Mouse (Mus musculus) hindbrain, postnatal 0 days (tissue): Measurements from ENCODE around the gene AI182371. TPM values are rescaled to one million over a fixed set of nuclear protein-coding genes. Genes with fewer than 3 reads are reported as not detected.

ENCODE experiments used
- ATAC-seq: fragments of 200-750 bp; cut with Nextera tagmentation; 2 replicates; pipeline ENCODE4 v1.8.0; 2017; ENCODE audit warnings: mild to moderate bottlenecking, moderate TSS enrichment, moderate library complexity
- DNase-seq: peaks from one replicate; pipeline ENCODE4 v3.0.0-alpha.2; 2015; ENCODE audit warnings: low spot score
- H3K27ac ChIP-seq: fragments of 300-500 bp; sonication (generic); 2 replicates; pipeline ENCODE4 v1.5.1; 2014; ENCODE audit warnings: mild to moderate bottlenecking
- H3K27me3 ChIP-seq: fragments of 300-500 bp; sonication (generic); 2 replicates; pipeline ENCODE4 v1.6.1; 2014; ENCODE audit warnings: low read length, mixed read lengths; ENCODE audit not compliant: insufficient read depth
- H3K36me3 ChIP-seq: fragments of 300-500 bp; sonication (generic); 2 replicates; pipeline ENCODE4 v1.6.1; 2014; ENCODE audit warnings: low read length, mixed read lengths; ENCODE audit not compliant: insufficient read depth
- H3K4me1 ChIP-seq: fragments of 300-500 bp; sonication (generic); 2 replicates; pipeline ENCODE4 v1.6.1; 2014; ENCODE audit warnings: antibody characterized with exemption, low read length, mixed read lengths; ENCODE audit not compliant: insufficient read depth
- H3K4me2 ChIP-seq: fragments of 300-500 bp; sonication (generic); 2 replicates; pipeline ENCODE4 v1.6.1; 2014; ENCODE audit warnings: low read depth, mild to moderate bottlenecking, low read length, moderate library complexity, mixed read lengths
- H3K4me3 ChIP-seq: fragments of 300-500 bp; sonication (generic); 2 replicates; pipeline ENCODE4 v1.5.1; 2014; ENCODE audit warnings: low read length
- H3K9ac ChIP-seq: fragments of 300-500 bp; sonication (generic); replicated peaks from 2 replicates; pipeline ENCODE4 v1.6.1; 2014; ENCODE audit warnings: mild to moderate bottlenecking, low read length, moderate library complexity, mixed read lengths
- H3K9me3 ChIP-seq: fragments of 300-500 bp; sonication (generic); 2 replicates; pipeline ENCODE4 v1.6.1; 2016; ENCODE audit warnings: low read length, mixed read lengths
- CTCF ChIP-seq: IDR thresholded peaks from 2 replicates; pipeline ENCODE4 v1.5.1; 2016; ENCODE audit warnings: antibody characterized with exemption, control low read depth, low read depth
- whole genome bisulfite sequencing: fragments of 180-500 bp; shearing (Covaris S2); extraction: QIAGEN DNeasy Blood & Tissue Kit; methylation state at CpG from one replicate; pipeline ENCODE4 v1.1.7; 2014; 5-methylcytosine and 5-hydroxymethylcytosine counted together
- polyA plus RNA-seq: library from polyadenylated mRNA; unstranded; fragments of >200 nt; fragmentation: Nextera tagmentation; extraction: Ambion mirVana; gene quantifications from 2 replicates; pipeline ENCODE4 v1.2.1, GENCODE M21; 2015
- total RNA-seq: library from RNA; depleted of rRNA; stranded (reverse); fragments of >200 nt; gene quantifications from 2 replicates; pipeline ENCODE4 v1.2.3, GENCODE M21; 2014

The AI182371 gene
- total and polyA plus RNA-seq, 2 experiments from 2014 or later: 0.48 TPM; not detected in 1

DNA sequence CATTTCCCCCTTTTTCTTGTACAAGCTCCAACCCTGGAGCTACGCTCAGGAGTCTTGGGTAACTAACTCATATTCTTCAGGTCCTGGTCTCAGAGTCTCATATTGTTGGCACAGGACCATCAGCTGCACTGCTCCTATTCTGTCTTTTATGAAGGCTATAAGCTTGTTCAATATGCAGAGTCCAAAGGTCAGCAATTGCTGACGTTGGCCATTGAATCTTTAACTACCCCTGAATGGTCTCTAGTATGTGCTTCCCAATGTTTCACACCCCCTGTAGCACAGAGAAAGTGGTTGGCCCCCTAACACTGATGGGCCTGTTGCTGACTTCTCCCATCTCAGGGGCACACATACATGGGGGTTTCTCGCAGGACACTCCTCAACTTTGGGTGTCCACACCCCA, 27.0 kb downstream of the AI182371 start:
- no peaks in the 10 kb centered on the region for H3K4me1 ChIP-seq
- DNase-seq: no peak
- H3K9ac ChIP-seq: no peak overlapping the region
- TF ChIP-seq CTCF: no peak
- no peak overlapping the region for H3K4me3 ChIP-seq
- H3K4me2 ChIP-seq: no peak overlapping the region
- 87% methylated on average over 3 of the region's 3 CpGs for WGBS
- no peaks in the 10 kb centered on the region for H3K9me3 ChIP-seq
- H3K27me3 ChIP-seq: no peaks in the 10 kb centered on the region
- no peaks in the 10 kb centered on the region for H3K36me3 ChIP-seq
- no peak for ATAC-seq
- H3K27ac ChIP-seq: no peak overlapping the region

- Histone ChIP-seq H3K27me3 (no peaks in the 10 kb centered on the region), H3K27ac (no peak overlapping the region), H3K9ac (no peak overlapping the region), H3K9me3 (no peaks in the 10 kb centered on the region), H3K4me1 (no peaks in the 10 kb centered on the region), H3K4me3 (no peak overlapping the region), H3K36me3 (no peaks in the 10 kb centered on the region), H3K4me2 (no peak overlapping the region)
- ATAC-seq (no peak), DNase-seq (no peak)
- TF ChIP-seq CTCF: no peak
- WGBS: 44% methylated on average over 2 of the region's 2 CpGs
Measured at GRCm38 (mm10) chr2:35072547-35072946, 28.8 kb downstream of the AI182371 start.

DNA sequence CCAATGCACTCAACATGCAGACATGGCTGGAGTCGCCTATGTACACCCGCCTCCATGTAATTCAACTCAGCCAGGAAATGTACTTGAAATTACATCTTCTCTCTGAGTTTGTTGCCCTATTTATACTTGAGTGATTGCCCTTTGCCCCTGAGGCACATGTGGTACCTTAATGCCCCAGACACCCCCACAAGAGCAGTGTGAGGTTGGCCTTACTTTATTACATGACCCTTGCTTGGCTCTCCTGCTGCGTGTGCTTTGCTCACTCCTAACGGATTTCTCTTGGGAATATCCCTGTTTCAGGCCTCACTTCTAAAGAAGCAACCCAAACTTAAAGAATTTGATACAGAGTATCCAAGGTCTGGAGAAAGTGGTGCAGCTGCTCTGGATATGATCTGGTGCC, 31.1 kb downstream of the AI182371 start:
- DNase-seq (no peak), ATAC-seq (no peak)
- Histone ChIP-seq H3K4me2 (no peak overlapping the region), H3K27me3 (no peaks in the 10 kb centered on the region), H3K9me3 (no peaks in the 10 kb centered on the region), H3K4me1 (no peaks in the 10 kb centered on the region), H3K4me3 (no peak overlapping the region), H3K27ac (no peak overlapping the region), H3K36me3 (no peaks in the 10 kb centered on the region), H3K9ac (no peak overlapping the region)
- WGBS: 85% methylated on average over 4 of the region's 4 CpGs
- no peak for TF ChIP-seq CTCF

DNA sequence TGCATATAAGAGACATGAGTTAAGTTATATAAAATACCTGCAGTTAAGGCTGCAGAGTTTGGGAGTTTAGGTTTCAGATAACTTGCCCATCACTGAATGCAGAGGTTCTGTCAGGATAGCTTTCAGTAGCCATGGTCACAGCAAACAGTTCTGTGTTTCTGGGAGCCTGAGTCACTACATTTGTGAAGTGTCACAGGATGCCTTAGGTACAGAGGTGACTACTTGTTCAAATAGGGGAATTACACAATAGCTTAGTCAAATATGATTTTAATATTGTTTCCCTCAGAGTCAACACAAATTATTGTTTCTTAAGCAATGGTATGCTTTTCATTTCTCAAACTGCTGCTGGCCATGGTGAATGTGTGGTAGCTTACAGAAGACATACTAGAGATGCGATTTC, 32.2 kb downstream of the AI182371 start:
- Histone ChIP-seq H3K4me1 (no peaks in the 10 kb centered on the region), H3K4me3 (no peak overlapping the region), H3K36me3 (no peaks in the 10 kb centered on the region), H3K27ac (no peak overlapping the region), H3K4me2 (no peak overlapping the region), H3K9me3 (no peaks in the 10 kb centered on the region), H3K9ac (no peak overlapping the region), H3K27me3 (no peaks in the 10 kb centered on the region)
- DNase-seq: no peak
- WGBS: 91% methylated on average over 1 of the region's 1 CpGs
- no peak for TF ChIP-seq CTCF
- no peak for ATAC-seq

DNA sequence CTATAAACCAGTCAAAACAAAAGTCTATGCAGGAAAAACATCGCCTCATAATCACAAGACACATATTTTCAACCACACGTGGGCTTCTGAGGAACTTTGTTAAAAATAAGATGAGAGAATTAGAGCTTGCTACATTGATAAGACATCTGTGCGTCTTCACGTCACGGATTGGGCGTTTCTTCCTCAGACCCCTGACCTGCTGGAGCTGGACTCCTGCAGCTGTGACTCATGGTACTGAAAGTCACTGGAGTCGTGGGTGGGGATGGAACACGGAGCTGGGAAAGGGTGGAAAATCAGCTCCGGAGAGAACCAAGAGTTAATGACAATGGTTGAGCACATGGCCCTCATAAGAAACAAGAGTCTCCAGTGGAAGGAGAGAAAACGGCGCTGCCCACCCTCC, 34.2 kb downstream of the AI182371 start:
- Histone ChIP-seq H3K36me3 (no peaks in the 10 kb centered on the region), H3K9me3 (no peaks in the 10 kb centered on the region), H3K27me3 (no peaks in the 10 kb centered on the region), H3K4me2 (no peak overlapping the region), H3K4me1 (no peaks in the 10 kb centered on the region), H3K4me3 (no peak overlapping the region), H3K9ac (no peak overlapping the region), H3K27ac (no peak overlapping the region)
- whole genome bisulfite sequencing: 91% methylated on average over 11 of the region's 11 CpGs
- no peak for ATAC-seq
- TF ChIP-seq CTCF: no peak
- no peak for DNase-seq

DNA sequence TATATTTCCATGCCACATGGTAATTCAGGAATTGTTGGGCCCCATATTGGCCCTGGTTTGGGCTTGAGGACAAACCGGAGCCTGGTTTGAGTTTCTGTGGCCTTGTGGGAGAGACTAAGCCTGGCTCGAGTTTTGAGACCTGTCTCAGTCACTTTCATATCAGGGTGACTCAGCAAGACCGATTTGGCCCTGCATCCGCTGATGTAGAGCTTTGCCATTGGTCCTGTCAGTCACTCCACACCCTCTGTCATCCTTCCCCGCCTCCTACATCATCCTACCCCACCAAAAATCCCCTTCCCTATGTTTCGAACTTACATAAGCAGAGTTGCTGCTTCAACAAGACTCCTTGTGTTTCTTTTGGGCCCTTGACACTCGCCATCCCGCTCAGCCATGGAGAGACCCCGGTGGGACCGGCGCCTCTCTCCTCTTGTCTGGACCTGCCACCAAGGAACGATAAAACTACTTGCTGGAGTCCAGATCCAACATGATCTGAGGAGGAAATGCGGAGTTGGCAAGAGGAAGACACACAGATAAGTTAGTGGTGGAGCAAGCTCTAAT, 34.7 kb downstream of the AI182371 start:
- no peaks in the 10 kb centered on the region for H3K27me3 ChIP-seq
- H3K9me3 ChIP-seq: no peaks in the 10 kb centered on the region
- DNase-seq (no peak), ATAC-seq (no peak)
- TF ChIP-seq CTCF: no peak
- 91% methylated on average over 13 of the region's 13 CpGs for WGBS
- no peak overlapping the region for H3K4me3 ChIP-seq
- H3K4me2 ChIP-seq: no peak overlapping the region
- no peak overlapping the region for H3K9ac ChIP-seq
- no peaks in the 10 kb centered on the region for H3K36me3 ChIP-seq
- no peak overlapping the region for H3K27ac ChIP-seq
- H3K4me1 ChIP-seq: no peaks in the 10 kb centered on the region

GRCm38 (mm10) chr2:35063333-35064030, 37.9 kb downstream of the AI182371 start:
- no peak for TF ChIP-seq CTCF
- H3K4me1 ChIP-seq: no peaks in the 10 kb centered on the region
- H3K36me3 ChIP-seq: no peaks in the 10 kb centered on the region
- H3K27ac ChIP-seq: no peak overlapping the region
- DNase-seq (no peak), ATAC-seq (no peak)
- no peaks in the 10 kb centered on the region for H3K9me3 ChIP-seq
- no peak overlapping the region for H3K4me2 ChIP-seq
- H3K9ac ChIP-seq: no peak overlapping the region
- no peak overlapping the region for H3K4me3 ChIP-seq
- no peaks in the 10 kb centered on the region for H3K27me3 ChIP-seq
- 95% methylated on average over 6 of the region's 6 CpGs for WGBS
